Mouse (Mus musculus) kidney, postnatal 10 days (tissue): ENCODE data around the gene Gm21921.
"Not testable (repeated sequence)": the region's sequence is repeated elsewhere in the genome, so short reads cannot be mapped to it uniquely, and the experiment has no call there.

Experiments
- DNase-seq: peaks from one replicate; pipeline ENCODE4 v3.0.0; 2021; ENCODE audit warnings: mixed read lengths

The Gm21921 gene

GRCm38 (mm10) chrY:24796143-24796542 is at the start of gene Gm21921:
TSS of gene Gm21921 (minus strand) at chrY:24796243.
- DNase-seq, result not testable (repeated sequence)
